Mouse (Mus musculus) adrenal gland, adult 8-10 months (tissue): ENCODE results near the gene Dnajb5. TPM values are rescaled to one million over a fixed set of nuclear protein-coding genes. Genes with fewer than 3 reads are reported as not detected.

ENCODE experiments used
- DNase-seq: peaks from one replicate; pipeline ENCODE4 v3.0.0; 2022
- total RNA-seq, 4 experiments: library from RNA; stranded (reverse); gene quantifications; 2 replicates each; pipeline ENCODE4 v1.2.4; 2022

The Dnajb5 gene
- 10 to 100 TPM; 12.9 to 20.5 (median 18.2) TPM for total RNA-seq

DNA sequence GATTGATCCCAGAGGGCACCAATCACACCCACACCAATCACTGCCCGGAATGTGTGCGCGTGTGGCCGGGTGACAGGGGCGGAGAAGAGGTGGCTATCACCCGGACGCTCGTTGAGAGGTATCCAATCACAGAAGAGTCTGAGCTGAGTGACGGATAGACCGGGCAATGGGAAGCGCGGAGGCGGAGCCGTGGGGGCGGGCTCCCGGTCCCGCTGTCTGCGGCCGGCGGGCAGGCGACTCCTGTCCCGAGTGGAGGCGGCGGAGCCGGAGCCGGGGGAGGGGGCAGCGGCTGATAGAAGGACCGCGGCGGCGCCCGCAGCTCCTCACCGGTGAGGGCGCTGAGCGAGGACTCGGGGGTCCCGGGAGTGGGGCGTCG lies at the start of gene Dnajb5:
Gene Dnajb5 (plus strand): TSS at position 139 of the 376 bp plus-strand sequence.
- peak; percentile 99 for DNase-seq

DNA sequence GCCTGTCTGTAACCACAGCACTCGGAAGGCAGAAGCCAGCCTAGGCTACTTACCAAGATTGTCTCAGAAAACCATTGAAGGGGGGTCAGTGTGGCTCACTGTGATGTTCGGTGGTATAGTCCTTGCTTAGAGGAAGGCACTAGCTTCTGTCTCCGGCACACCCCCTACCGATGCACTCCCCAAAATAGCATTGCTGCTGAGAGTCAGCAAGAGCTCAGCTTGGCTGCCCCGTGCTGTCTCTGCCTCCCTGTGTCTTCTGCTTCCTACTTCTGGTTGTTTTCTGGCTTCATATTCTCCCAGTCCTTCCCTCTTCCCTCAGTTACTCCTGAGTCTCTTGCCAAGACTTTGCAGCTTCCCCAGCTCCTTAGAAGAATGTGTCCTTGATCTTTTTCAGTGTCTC lies 48.7 kb upstream of the Dnajb5 start:
- DNase-seq, result no peak

DNA sequence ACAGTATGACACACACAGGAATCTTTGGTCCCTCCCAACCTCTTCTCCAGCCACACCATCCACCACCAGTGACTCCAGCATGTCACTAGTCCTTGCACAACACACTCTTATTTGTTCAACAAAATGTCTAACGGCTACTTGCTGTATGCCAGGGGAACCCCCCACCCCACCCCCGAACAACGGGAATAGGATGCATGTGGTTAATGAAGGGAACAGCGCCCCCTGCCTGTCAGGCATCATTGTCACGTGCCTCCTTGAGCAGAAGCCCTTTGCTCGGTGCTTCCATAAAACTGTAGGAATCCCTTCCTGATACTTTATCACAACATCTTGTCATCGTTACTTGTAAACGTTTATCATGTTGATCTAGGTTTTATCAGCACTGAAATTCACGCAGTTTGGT lies 47.4 kb upstream of the Dnajb5 start:
- DNase-seq, result no peak

DNA sequence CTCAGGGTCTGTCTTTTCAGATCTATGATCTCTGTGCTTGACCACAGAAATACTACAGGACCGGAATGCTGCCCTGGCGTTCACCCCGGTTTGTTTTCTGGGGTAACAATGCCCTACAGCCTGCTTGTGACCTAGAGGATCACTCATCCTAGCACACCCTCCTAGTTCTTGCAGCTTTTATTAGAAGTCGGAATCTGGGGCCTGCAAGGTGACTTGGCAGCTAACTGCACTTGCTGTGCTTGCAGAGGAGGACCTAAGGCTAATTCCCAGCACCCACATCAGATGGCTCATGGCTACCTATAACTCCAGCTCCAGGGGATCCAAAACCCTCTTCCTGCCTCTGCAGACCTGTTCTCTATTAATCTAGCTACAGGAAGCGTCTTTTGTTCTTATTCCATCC lies 46.9 kb upstream of the Dnajb5 start:
- no peak for DNase-seq

DNA sequence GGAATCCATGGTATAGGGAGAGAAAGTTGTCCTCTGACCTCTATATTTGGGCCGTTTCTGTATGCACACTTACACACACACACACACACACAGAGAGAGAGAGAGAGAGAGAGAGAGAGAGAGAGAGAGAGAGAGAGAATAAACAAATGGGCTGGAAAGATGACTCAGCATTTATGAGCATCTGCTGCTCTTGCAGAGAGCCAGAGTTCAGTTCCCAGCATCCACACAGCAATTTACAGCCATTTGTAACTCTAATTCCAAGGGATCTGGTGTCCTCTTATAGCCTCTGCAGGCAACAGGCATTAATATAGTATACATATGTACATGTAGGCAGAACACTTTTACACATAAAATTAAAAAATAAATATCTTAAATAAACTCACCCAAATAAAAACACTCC lies 45.7 kb upstream of the Dnajb5 start:
- DNase-seq, result no peak

DNA sequence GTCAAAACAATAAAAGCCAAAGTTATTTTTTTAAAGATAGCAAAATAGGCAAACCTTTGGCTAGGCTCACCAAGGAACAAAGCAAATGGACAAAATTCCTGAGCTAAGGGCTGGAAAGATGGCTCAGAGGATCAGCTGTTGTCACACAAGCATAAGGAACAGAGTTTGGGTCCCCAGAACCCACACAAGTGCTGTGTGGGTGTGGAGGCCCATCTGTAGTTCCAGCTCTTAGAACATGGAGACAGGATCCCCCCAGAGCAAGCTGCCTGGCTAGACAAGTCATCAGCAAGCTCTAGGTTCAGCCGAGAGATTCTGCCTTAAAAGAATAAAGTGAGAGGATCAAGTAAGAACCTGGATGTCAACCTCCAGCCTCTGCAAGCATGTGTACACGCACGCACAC lies 45.1 kb upstream of the Dnajb5 start:
- DNase-seq, result no peak

DNA sequence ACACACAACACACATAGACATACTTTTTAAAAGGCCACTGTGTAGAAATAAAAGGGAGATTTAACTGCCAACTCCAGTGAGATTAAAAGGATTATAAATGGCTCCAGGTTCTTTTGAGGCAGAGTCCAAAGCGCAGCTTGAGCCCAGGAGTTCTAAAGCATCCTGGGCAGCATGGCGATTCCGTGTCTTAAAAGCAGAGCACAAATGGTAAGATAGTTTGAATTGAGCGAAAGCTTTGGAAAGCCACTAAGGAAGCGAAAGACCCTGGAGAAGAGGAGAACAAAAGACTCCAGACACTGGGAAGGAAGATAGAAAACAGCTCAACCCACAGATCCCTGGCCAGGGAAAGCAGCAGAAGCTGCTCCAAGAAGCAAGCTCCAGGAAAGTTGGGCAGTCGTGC lies 44.6 kb upstream of the Dnajb5 start:
- DNase-seq, result no peak

DNA sequence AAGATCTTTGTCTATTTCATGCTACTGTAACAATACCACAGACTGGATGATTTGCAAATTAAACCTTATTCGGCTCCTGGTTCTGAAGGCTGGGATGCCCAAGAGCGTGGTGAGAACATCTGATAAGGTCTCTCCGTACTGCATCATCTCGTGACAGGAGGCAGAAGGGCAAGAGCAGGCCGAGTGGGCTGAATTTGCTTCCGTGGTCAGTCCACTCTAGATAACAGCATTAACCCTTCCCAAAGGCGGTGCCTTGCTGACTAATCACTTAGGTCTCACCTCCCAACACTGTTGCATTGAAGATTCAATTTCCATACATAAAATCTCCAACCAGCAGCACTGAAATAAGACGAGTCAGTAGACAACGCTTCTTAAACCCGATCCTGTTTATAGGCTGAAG lies 36.2 kb upstream of the Dnajb5 start:
- DNase-seq, result no peak

DNA sequence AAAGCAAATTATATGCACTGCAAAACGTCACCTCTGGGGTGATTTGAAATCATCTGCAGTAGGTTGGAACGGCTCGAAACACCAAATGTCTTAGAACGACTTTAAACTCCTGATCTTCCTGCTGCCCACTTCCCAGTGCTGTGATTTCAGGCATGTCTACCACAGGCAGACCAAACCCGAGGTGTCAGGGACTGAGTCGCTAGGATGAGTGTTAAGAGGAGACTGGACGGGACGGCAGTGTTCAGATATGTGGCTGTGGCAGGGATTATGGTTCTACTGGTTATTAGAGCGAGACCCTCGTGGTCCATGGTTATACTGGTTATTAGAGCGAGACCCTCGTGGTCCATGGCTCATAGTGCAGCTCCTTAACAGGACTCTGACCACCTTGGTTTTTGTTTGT lies 34.3 kb upstream of the Dnajb5 start:
- no peak for DNase-seq

DNA sequence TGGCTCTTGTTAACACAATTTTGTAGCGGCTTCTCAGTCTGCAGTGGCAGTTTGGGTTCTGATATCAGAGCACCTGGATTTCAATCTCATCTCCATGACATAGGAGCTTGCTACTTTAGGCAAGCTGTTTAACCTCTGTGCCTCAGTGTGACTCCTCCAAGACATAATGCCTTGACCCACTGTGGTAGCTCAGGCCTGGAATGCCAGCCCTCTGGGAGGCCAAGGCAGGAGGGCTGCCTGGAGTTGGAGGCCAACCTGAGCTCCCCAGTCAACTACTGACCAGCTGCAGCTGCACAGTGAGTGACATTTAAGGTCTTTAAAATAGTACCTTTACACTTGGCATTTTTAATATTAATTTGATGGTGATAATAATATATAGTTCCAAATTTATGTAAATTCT lies 33.6 kb upstream of the Dnajb5 start:
- DNase-seq, result no peak

DNA sequence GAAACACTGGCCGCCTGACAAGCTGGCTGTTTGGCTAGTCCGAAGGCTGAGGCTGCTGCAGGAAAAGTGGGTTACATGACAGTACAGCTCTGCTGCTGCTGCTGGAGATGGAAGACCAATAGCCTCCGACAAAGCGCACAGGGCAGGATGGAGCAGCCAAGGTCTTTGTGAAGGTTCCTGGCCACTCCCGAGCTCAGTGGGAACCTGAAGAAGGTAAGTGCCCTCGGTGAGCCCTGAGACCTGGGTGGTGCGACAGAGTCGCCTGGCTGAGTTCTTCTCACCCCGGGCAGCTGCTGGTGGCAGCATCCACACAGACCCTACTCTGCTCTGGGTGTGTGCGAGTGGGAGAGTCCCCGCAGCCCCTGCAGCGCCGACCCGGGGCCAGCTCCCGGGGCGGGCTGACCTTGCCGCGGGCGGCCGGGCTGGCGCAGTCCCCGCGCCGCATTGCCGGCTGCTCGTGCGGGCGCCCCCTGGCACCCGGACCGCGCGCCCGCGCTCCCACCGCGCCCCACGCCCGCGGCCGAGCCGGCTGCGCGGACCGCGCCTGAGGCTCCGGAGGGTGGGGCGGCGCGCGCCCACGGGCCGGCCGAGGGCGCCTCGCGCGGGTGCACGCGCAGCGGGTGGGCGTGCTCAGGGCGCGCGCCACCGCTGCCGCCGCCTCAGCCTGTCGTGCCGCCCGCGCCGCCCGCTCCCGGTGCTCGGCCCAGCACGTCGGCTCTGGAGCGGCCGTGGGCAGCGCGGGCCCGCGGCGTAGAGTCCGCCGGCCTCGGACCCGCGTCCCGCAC lies 32.8 kb upstream of the Dnajb5 start, which contains the start of gene Phf24:
Gene Phf24 (plus strand): TSS at position 44 of the 785 bp plus-strand sequence.
- no peak for DNase-seq

DNA sequence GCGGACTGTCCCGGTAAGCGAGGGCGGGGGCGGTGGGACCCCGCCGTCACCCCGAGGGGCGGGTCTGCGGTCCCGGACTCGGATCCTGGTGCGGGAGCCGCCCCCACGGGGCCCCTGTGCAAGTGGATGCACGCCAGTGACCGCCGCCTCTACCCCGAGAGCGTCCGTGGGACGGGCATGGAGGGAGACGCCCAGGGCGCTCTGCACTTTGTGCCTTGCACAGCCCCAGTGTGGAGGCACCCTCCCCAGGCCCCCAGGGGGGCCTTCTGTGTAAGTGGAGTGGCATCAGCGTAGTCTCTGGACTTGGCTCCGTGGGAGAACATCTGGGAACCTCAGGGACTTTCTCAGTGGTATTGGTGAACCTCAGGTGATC lies 32.2 kb upstream of the Dnajb5 start:
- DNase-seq, result no peak

DNA sequence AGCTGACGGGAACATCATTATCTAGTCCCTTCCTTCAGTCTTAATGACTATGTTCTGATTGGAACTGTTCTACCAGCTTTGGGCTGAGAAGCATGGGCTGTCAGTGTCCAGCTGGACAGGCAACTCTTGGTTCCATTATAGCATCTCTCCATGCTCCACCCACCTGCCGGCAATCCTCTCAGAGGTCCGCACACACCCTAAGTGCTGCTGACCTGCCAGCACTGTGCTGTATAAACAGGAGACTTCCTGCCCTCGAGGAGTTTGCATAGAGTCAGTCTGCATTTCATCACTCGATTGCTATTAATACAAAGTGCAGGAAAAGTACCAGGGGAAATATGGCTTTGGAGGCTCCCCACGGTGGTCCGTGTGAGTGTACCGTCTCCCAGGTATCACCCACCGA lies 28.9 kb upstream of the Dnajb5 start:
- DNase-seq, result no peak

DNA sequence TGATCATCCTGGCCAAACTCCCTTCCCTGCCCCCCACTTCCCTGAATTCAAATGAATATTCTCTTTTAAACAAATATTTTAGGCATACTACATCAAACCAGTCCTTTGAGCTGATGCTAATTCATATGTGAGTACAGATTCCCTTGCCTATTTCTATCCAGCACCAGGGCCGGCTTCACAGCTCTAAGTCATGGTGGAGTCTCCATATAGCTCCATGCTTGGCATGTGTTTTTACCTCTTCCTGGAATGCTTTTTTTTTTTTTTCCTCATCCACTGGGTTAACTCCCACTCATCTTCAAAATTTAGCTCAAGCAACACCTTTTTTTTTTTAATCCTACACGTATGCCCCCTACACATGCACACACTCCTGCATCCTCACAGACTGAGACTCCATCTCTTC lies 28.1 kb upstream of the Dnajb5 start:
- no peak for DNase-seq

DNA sequence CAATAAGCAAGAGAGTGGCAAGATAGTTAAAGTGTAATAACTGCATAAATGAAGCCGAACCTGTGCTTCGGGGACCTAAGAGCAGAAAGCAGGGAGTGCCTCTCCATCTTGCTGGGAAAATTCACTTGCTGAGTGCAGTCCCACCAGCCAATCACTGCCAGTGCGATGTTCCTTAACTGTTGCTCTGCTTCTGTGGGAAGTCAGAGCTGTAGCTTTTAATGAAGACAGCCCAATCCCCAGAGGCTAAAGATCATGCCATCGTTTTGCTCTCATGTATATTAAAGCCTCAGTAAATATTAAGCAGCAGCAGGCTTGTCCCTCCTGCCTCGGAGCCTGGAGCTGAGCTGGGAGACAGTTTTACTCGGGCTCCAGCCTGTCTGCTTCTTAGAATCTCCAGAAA lies 27.6 kb upstream of the Dnajb5 start:
- no peak for DNase-seq

DNA sequence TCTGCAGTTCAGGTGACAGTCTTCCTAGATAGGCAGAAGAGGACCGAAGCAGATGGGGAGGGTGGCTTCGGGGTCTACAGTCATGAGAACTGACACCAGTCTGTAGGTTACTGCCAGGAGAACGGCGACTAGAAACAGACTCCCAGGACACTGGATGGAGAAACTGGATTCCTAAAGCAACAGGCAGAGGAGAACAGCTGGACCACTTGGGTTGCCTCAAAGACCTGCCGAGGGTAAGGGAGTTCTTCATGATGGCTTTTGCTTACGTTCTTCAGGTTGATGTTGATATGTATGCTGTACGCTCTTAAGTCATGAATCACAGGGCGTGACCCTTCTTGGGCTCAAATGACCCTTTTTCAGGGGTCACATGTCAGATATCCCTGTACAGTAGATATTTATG lies 27.2 kb upstream of the Dnajb5 start:
- DNase-seq, result no peak

DNA sequence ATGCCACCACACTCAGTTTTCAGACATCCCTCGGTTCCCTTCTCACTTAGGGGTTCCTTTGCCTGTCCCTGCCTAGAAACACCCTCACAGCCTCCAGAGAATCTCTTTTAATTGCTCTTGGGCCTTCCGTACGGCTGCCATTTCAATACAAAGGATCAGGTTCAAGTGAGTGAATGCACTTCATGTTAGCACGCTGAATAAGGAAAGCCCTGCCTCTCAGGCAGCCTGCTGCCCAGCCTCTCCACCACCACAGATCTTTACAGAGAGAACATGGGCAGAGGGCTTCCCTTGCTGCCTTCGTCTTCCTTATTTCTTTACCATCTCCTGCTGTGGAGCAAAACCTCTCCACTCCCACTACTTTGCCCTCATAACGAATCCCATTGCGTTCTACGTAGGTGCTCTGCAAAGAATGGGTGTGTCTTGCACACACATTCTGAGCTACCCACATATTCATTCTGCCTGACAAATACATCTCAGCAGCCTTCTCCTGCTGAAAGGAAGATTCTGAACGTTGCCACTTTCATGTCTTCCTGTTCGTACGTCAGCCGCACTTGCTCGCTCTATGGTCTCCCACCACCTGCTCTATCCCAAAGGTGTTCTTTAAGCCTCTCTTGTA lies 25.4 kb upstream of the Dnajb5 start:
- DNase-seq, result no peak

DNA sequence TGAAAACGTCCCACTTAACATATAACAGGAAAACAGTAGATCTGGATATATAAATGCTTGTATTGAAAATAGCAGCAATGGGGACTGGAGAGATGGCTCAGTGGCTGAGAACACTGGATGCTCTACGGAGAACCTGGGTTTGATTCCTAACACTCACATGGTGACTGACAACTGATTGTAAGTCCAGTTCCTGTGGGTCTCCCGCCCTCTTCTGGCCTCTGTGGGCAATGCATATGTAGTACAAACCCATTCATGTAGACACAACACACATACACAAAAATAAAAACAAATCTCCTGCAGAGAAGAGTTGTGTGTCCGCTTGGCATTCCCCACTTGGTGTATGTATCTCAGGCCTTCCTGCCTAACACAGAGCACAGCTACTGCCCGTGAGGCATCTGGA lies 21.4 kb upstream of the Dnajb5 start:
- DNase-seq, result no peak

DNA sequence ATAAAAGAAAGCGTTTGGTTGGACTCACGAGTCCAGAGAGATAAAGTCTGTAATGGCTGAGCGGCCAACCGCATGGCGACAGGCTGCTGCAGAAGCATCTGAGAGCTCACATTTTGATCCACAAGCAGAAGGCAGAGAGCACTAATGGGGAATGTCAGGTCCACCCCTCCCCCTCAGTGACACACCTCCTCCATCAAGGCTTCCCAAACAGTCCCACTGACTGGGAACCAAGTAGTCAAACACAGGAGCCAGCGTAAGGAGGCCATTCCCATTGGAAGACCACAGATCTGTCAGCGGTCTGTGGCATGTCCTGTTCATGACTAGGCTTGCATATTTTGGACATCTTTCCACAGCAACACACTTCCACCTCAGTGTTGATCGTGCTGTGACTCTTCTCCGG lies 20.7 kb upstream of the Dnajb5 start:
- no peak for DNase-seq

DNA sequence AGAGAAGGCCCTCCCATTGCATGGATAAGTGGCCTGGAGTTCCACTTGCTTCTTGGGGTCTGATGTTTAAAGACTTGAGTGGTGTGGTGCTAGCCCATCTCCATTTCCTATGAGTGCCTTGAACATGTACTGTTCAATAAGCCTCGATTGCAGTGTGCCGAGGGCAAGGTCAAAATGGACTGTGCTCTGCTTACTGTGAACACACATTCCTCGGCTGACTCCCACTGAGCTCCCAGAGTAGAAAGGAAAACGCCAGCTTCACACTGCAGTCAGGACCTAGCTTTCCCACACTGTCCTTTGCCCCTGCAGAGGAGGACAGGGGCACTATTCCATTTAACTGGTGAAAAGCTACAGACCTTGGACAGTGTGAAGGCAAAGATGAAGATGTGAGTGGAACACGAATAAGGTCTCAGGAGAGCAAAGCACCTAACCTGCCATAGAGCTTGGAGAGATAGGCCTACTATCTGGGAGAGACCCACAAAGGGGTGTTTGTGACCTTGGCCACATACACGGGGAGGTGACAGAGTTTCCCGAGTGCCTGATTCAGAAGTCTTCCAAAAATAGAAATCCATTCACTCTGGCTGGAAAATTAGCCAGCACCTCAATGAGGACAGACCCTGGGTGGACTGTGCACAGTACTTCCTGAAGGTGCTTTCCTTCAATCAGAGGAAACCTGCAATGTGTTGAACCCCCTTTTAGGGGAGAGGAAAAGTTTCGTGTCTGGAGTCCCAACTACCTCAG lies 17.2 kb upstream of the Dnajb5 start:
- no peak for DNase-seq

DNA sequence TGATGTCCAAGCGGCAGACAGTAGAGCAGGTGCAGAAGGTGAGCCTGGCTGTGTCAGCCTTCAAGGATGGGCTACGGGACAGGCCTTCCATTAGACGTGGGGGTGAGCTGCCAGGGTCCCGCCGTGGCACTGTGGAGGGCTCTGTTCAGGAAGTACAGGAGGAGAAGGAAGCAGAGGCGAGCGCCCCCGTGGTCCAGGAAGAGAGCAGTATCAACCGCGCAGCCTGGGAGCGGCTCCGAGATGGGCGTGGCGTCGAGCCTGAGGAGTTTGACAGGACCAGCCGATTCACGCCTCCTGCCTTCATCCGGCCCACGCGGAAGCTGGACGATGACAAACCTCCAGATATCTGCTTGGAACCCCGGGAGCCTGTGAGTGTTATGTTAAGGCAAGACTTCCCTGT lies 16.0 kb upstream of the Dnajb5 start:
- no peak for DNase-seq

DNA sequence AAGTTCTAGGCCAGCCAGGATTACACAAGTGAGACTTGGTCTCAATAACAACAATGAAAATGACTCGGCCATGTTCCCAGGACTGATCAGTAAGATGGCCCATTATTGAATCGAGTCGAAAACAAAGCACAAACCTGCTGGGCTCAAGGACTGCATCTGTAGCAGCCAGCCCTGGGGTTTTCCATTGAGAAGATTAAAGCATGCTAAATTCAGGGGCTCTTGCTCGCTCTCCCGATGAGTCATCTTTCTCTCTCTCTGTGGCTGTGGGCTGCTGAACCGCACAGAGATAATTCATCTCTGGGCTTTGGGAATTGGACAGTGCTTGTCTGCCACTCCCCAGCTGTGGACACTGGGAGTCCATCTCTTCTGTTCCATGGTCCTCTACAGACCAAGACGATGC lies 8.2 kb upstream of the Dnajb5 start:
- DNase-seq, result no peak

DNA sequence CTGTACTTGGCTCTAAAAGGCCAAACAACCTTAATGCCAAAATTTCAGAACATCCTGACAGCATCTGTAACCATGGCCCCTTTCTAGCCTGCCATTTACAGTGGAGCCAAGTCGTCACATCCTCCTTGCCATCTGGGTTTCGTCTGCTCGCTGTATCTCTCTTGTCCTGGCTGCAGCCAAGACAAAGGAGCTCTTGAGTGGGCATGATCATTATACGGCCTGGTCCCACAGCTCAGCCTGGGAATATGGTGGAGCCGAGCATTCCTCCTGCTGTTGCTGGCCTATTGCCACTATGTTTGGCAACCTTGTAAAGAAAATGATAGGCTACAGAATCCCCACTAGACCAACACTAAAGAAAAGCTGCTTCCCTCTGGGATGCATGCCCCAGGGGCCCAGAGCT lies 6.3 kb upstream of the Dnajb5 start:
- no peak for DNase-seq

DNA sequence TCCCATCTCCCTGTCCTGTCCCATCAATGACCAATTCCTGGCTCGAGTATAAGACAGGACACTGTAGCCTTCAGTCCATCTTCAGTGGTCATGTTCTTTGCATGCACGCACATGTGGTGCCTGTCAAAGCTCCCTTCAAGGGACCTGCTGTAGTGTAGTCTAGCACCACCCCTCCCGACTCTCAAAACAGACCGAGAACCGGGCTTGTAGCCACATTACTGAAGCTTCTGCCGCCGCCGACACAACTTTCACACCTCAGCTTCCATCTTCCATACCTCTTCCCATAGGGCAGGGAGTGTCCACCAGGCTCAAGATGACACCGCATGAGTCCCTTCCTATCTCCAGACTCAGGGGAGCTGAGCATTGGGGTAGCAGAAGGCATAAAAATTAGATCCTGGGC lies 5.4 kb upstream of the Dnajb5 start:
- no peak for DNase-seq
